Comparison of ENCODE assay signal across 11 mouse cellular contexts in the genomic region with DNA sequence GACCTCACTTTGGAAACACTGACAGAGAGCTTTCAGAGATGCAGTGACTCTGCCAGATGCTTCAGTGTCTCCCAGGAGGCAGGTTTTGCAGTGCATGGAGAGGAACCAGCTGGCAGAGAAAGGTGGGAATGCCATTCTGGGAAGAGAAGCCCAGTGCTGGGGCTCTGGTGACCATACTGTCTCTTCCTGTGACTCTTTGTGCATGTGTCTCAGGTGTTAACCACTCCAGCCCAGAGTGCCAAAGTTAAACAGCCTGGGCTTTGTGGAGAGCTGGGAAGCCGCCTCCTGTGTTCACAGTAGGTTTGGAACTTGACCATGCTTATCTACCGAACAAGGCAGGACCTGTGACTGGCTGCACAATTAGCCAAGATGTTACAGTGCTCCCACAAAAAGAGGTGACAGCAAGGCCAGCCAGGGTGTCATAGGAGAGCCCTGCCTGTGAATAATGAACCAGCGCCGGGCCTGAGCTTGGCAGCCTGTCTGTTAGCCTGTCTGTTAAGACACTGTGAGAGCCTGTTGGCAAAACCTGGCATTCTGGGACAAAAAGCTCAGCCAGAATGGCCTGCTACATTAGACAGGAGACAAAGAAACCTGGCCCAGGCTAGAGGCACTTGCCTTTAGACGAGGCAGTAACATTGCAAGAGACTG. TPM values are rescaled to one million over a fixed set of nuclear protein-coding genes. Genes with fewer than 3 reads are reported as not detected.
A peak's percentile ranks its signal among the peaks of the same experiment; 100 is the strongest.
DNase-seq lines count a peak whose midpoint lies in the region; ATAC-seq and TF ChIP-seq lines count a peak whose summit lies in the region.
"Had no signal": no experiment of that assay in that cellular context is flagged by ENCODE, and none has a peak within 500 bp of the region (broad histone marks: within the 10 kb centered on the region; RNA-seq: fewer than 3 reads in every experiment).

No protein-coding gene starts in this region.

- no peaks in the 10 kb centered on the region for H3K36me3 ChIP-seq in neural tube, embryonic 13.5 days
- no peaks in the 10 kb centered on the region for H3K36me3 ChIP-seq in hindbrain, embryonic 14.5 days (replicated peaks; ENCODE audit: control insufficient read depth, insufficient read depth)
- H3K36me3 ChIP-seq: embryonic facial prominence, embryonic 15.5 days; heart, embryonic 15.5 days had no signal

- H3K4me1 ChIP-seq in neural tube, embryonic 13.5 days (replicated peaks), result peaks cover 13% of the 10 kb centered on the region
- 0 out of 2 replicates have a peak, but pooled peaks cover 12% of the 10 kb centered on the region for H3K4me1 ChIP-seq in hindbrain, embryonic 14.5 days (replicated peaks; ENCODE audit: control insufficient read depth, insufficient read depth, low read length)
- no peaks in the 10 kb centered on the region; the same call in 1 of the 2 replicates for H3K4me1 ChIP-seq in lung, adult 2 months (ENCODE audit: control insufficient read depth, insufficient read depth, low read length)

- H3K9me3 ChIP-seq in neural tube, embryonic 13.5 days, result no peaks in the 10 kb centered on the region
- no peaks in the 10 kb centered on the region for H3K9me3 ChIP-seq in hindbrain, embryonic 14.5 days (ENCODE audit: control insufficient read depth, low read length)
- H3K9me3 ChIP-seq: embryonic facial prominence, embryonic 15.5 days; heart, embryonic 15.5 days had no signal

- TF ChIP-seq CTCF in lung, adult 2 months (IDR thresholded peaks at IDR 0.05; ENCODE audit: insufficient read depth, low read length), result no peak

- WGBS in neural tube, embryonic 13.5 days, result 47% methylated on average over 5 of the region's 5 CpGs
- 37% methylated on average over 5 of the region's 5 CpGs for WGBS in hindbrain, embryonic 14.5 days
- 63% methylated on average over 5 of the region's 5 CpGs for WGBS in lung, adult 2 months

- 0 out of 2 replicates have a peak overlapping the region, but pooled peaks have one; percentile 2 for H3K9ac ChIP-seq in neural tube, embryonic 13.5 days
- no peak overlapping the region for H3K9ac ChIP-seq in hindbrain, embryonic 14.5 days
- H3K9ac ChIP-seq: embryonic facial prominence, embryonic 15.5 days; heart, embryonic 15.5 days had no signal

- no peak overlapping the region for H3K4me2 ChIP-seq in neural tube, embryonic 13.5 days
- H3K4me2 ChIP-seq in hindbrain, embryonic 14.5 days (replicated peaks), result no peak overlapping the region
- H3K4me2 ChIP-seq: embryonic facial prominence, embryonic 15.5 days; heart, embryonic 15.5 days had no signal

- H3K27me3 ChIP-seq in neural tube, embryonic 13.5 days, result no peaks in the 10 kb centered on the region
- H3K27me3 ChIP-seq in hindbrain, embryonic 14.5 days (ENCODE audit: control insufficient read depth, insufficient read depth, low read length), result no peaks in the 10 kb centered on the region
- H3K27me3 ChIP-seq: embryonic facial prominence, embryonic 15.5 days; heart, embryonic 15.5 days had no signal

- DNase-seq in heart, adult 11 months, result peak; percentile 94
- DNase-seq in heart, postnatal 4 days, result no peak
- no peak for DNase-seq in neural tube, embryonic 10.5 days (ENCODE audit: extremely low spot score, low spot score)
- DNase-seq in hindbrain, embryonic 14.5 days (ENCODE audit: low spot score), result peak; percentile 55
- no peak for DNase-seq in retina, postnatal 1 day
- DNase-seq in lung, adult 2 months, result no peak
- no peak for DNase-seq in kidney, postnatal 4 days
- DNase-seq: lung, postnatal 36 days had no signal

- TF ChIP-seq POLR2A in lung, adult 2 months (IDR thresholded peaks at IDR 0.05; ENCODE audit: borderline replicate concordance, extremely low read depth, low read depth, low read length), result no peak

- peak; percentile 65 for ATAC-seq in neural tube, embryonic 13.5 days (ENCODE audit: low read depth)
- ATAC-seq in hindbrain, embryonic 14.5 days (ENCODE audit: low FRiP score), result peak; percentile 88; the same call in 1 of the 2 replicates

- H3K4me3 ChIP-seq in neural tube, embryonic 13.5 days, result no peak overlapping the region
- H3K4me3 ChIP-seq in hindbrain, embryonic 14.5 days (replicated peaks; ENCODE audit: low read length), result no peak overlapping the region
- no peak overlapping the region for H3K4me3 ChIP-seq in lung, adult 2 months (replicated peaks; ENCODE audit: extremely low read depth, low read depth, low read length)
- H3K4me3 ChIP-seq: embryonic facial prominence, embryonic 15.5 days; heart, embryonic 15.5 days had no signal

- peak overlapping the region; percentile 52; the same call in 1 of the 2 replicates for H3K27ac ChIP-seq in neural tube, embryonic 13.5 days (replicated peaks)
- H3K27ac ChIP-seq in hindbrain, embryonic 14.5 days, result peak overlapping the region; percentile 61; the same call in 1 of the 2 replicates
- H3K27ac ChIP-seq: embryonic facial prominence, embryonic 15.5 days; heart, embryonic 15.5 days had no signal

RNA-seq across cellular contexts. Expression of gene Itga6, which starts 25.9 kb away (rescaled TPM):
- 100 to 1,000 TPM; 104 to 114 TPM for total RNA-seq in heart, postnatal 4 days (2021)
- polyA plus RNA-seq in neural tube, embryonic 13.5 days (2015; fragmentation: Nextera tagmentation; extraction: Ambion mirVana), result 24.6 and 26.3 TPM in 2 replicates
- polyA plus RNA-seq in hindbrain, embryonic 14.5 days (2014; fragmentation: Nextera tagmentation; extraction: Ambion mirVana), result 34.7 and 35.9 TPM in 2 replicates
- polyA plus RNA-seq in lung, adult 2 months (2012; rRNA removed), result 45.2 and 47.3 TPM in 2 replicates

Comparison
In these comparisons a context has a peak if more than half of its experiments do, and no peak if none do; other contexts are left out.
1. DNase-seq: peak in heart, adult 11 months (single experiment) and hindbrain, embryonic 14.5 days (single experiment); none in heart, postnatal 4 days (single experiment), neural tube, embryonic 10.5 days (single experiment), retina, postnatal 1 day (single experiment), lung, adult 2 months (single experiment) and kidney, postnatal 4 days (0 of 2).